Mouse (Mus musculus) midbrain, embryonic 11.5 days (tissue): Measurements from ENCODE around the gene Akap2. TPM values are rescaled to one million over a fixed set of nuclear protein-coding genes. Genes with fewer than 3 reads are reported as not detected.

Experiments
- ATAC-seq: fragments of 200-750 bp; cut with Nextera tagmentation; 2 replicates; pipeline ENCODE4 v1.8.0; 2017; ENCODE audit warnings: moderate TSS enrichment, moderate library complexity; ENCODE audit not compliant: low FRiP score
- DNase-seq: peaks from one replicate; pipeline ENCODE4 v3.0.0; 2015; ENCODE audit warnings: low spot score; ENCODE audit errors: missing footprints
- H3K27ac ChIP-seq: fragments of 300-500 bp; sonication (generic); 2 replicates; pipeline ENCODE4 v1.5.1; 2014; ENCODE audit warnings: low read depth, low read length
- H3K27me3 ChIP-seq: fragments of 300-500 bp; sonication (generic); 2 replicates; pipeline ENCODE4 v1.6.1; 2014; ENCODE audit warnings: mild to moderate bottlenecking, low read length, moderate library complexity, mixed read lengths; ENCODE audit not compliant: control insufficient read depth, insufficient read depth
- H3K36me3 ChIP-seq: fragments of 300-500 bp; sonication (generic); 2 replicates; pipeline ENCODE4 v1.6.1; 2014; ENCODE audit warnings: mild to moderate bottlenecking, low read length, moderate library complexity, mixed read lengths; ENCODE audit not compliant: control insufficient read depth, insufficient read depth
- H3K4me1 ChIP-seq: fragments of 300-500 bp; sonication (generic); 2 replicates; pipeline ENCODE4 v1.6.1; 2014; ENCODE audit warnings: low read length; ENCODE audit not compliant: control insufficient read depth, insufficient read depth
- H3K4me2 ChIP-seq: fragments of 300-500 bp; sonication (generic); 2 replicates; pipeline ENCODE4 v1.6.1; 2014; ENCODE audit warnings: mild to moderate bottlenecking, moderate library complexity
- H3K4me3 ChIP-seq: fragments of 300-500 bp; sonication (generic); 2 replicates; pipeline ENCODE4 v1.5.1; 2014; ENCODE audit warnings: low read depth, low read length
- H3K9ac ChIP-seq: fragments of 300-500 bp; sonication (generic); 2 replicates; pipeline ENCODE4 v1.6.1; 2014; ENCODE audit warnings: low read length
- H3K9me3 ChIP-seq: fragments of 300-500 bp; sonication (generic); 2 replicates; pipeline ENCODE4 v1.6.1; 2016; ENCODE audit warnings: low read length; ENCODE audit not compliant: control insufficient read depth
- WGBS: fragments of 180-500 bp; shearing (Covaris S2); extraction: QIAGEN DNeasy Blood & Tissue Kit; methylation state at CpG from one replicate; pipeline ENCODE4 v1.1.7; 2014; 5-methylcytosine and 5-hydroxymethylcytosine counted together
- polyA plus RNA-seq: library from polyadenylated mRNA; unstranded; fragments of >200 nt; fragmentation: Nextera tagmentation; extraction: Ambion mirVana; gene quantifications from 2 replicates; pipeline ENCODE4 v1.2.1, GENCODE M21; 2014

Gene Akap2
- polyA plus RNA-seq, 1 experiment from 2014 or later: 17.9 TPM

GRCm38 (mm10) chr4:57694356-57695136 lies 22.9 kb upstream of the Akap2 start:
- Histone ChIP-seq H3K36me3 (no peaks in the 10 kb centered on the region), H3K9ac (no peak overlapping the region), H3K27ac (no peak overlapping the region), H3K4me3 (no peak overlapping the region), H3K4me1 (no peaks in the 10 kb centered on the region), H3K4me2 (no peak overlapping the region), H3K27me3 (no peaks in the 10 kb centered on the region), H3K9me3 (no peaks in the 10 kb centered on the region)
- ATAC-seq (no peak), DNase-seq (no peak)
- 87% methylated on average over 5 of the region's 5 CpGs for whole genome bisulfite sequencing

GRCm38 (mm10) chr4:57696955-57697354 lies 20.5 kb upstream of the Akap2 start:
- 93% methylated on average over 11 of the region's 11 CpGs for WGBS
- DNase-seq (no peak), ATAC-seq (no peak)
- no peak overlapping the region for H3K4me2 ChIP-seq
- no peaks in the 10 kb centered on the region for H3K9me3 ChIP-seq
- no peak overlapping the region for H3K4me3 ChIP-seq
- H3K36me3 ChIP-seq: no peaks in the 10 kb centered on the region
- H3K4me1 ChIP-seq: no peaks in the 10 kb centered on the region
- no peaks in the 10 kb centered on the region for H3K27me3 ChIP-seq
- H3K27ac ChIP-seq: no peak overlapping the region
- H3K9ac ChIP-seq: no peak overlapping the region

GRCm38 (mm10) chr4:57697918-57698611 lies 19.4 kb upstream of the Akap2 start:
- WGBS: 89% methylated on average over 12 of the region's 12 CpGs
- no peak for DNase-seq

GRCm38 (mm10) chr4:57701576-57701975 lies 15.9 kb upstream of the Akap2 start:
- Histone ChIP-seq H3K9ac (no peak overlapping the region), H3K27me3 (no peaks in the 10 kb centered on the region), H3K4me2 (no peak overlapping the region), H3K36me3 (no peaks in the 10 kb centered on the region), H3K27ac (no peak overlapping the region), H3K4me1 (no peaks in the 10 kb centered on the region), H3K9me3 (no peaks in the 10 kb centered on the region), H3K4me3 (no peak overlapping the region)
- DNase-seq: no peak
- WGBS: 87% methylated on average over 5 of the region's 5 CpGs
- no peak for ATAC-seq

More at GRCm38 (mm10) chr4:57697918-57698611, 19.4 kb upstream of the Akap2 start:
- no peaks in the 10 kb centered on the region for H3K4me1 ChIP-seq
- no peaks in the 10 kb centered on the region for H3K27me3 ChIP-seq
- no peaks in the 10 kb centered on the region for H3K9me3 ChIP-seq
- H3K36me3 ChIP-seq: no peaks in the 10 kb centered on the region
- no peak overlapping the region for H3K4me2 ChIP-seq
- H3K9ac ChIP-seq: no peak overlapping the region
- no peak overlapping the region for H3K4me3 ChIP-seq
- ATAC-seq: no peak
- H3K27ac ChIP-seq: no peak overlapping the region

GRCm38 (mm10) chr4:57703574-57704470 lies 13.6 kb upstream of the Akap2 start:
- Histone ChIP-seq H3K36me3 (no peaks in the 10 kb centered on the region), H3K4me1 (no peaks in the 10 kb centered on the region), H3K4me3 (no peak overlapping the region), H3K9me3 (no peaks in the 10 kb centered on the region), H3K4me2 (no peak overlapping the region), H3K27ac (no peak overlapping the region), H3K9ac (no peak overlapping the region), H3K27me3 (no peaks in the 10 kb centered on the region)
- WGBS: 81% methylated on average over 11 of the region's 11 CpGs
- DNase-seq (no peak), ATAC-seq (no peak)

- Histone ChIP-seq H3K4me3 (no peak overlapping the region), H3K9me3 (no peaks in the 10 kb centered on the region), H3K27ac (no peak overlapping the region), H3K4me2 (no peak overlapping the region), H3K27me3 (no peaks in the 10 kb centered on the region), H3K36me3 (no peaks in the 10 kb centered on the region), H3K9ac (no peak overlapping the region), H3K4me1 (no peaks in the 10 kb centered on the region)
- ATAC-seq (no peak), DNase-seq (no peak)
- WGBS: 92% methylated on average over 7 of the region's 7 CpGs
Observed at GRCm38 (mm10) chr4:57704575-57704974, 12.9 kb upstream of the Akap2 start.

- no peak overlapping the region for H3K9ac ChIP-seq
- no peak overlapping the region for H3K27ac ChIP-seq
- no peaks in the 10 kb centered on the region; the same call in 1 of the 2 replicates for H3K27me3 ChIP-seq
- no peak overlapping the region for H3K4me2 ChIP-seq
- H3K9me3 ChIP-seq: no peaks in the 10 kb centered on the region
- no peak overlapping the region for H3K4me3 ChIP-seq
- DNase-seq (no peak), ATAC-seq (no peak)
- no peaks in the 10 kb centered on the region for H3K36me3 ChIP-seq
- H3K4me1 ChIP-seq: no peaks in the 10 kb centered on the region
Observed at GRCm38 (mm10) chr4:57715849-57716248, 1.6 kb upstream of the Akap2 start.

- Histone ChIP-seq H3K4me2 (no peak overlapping the region), H3K27me3 (no peaks in the 10 kb centered on the region; the same call in 1 of the 2 replicates), H3K27ac (no peak overlapping the region), H3K36me3 (no peaks in the 10 kb centered on the region), H3K9ac (no peak overlapping the region), H3K9me3 (no peaks in the 10 kb centered on the region), H3K4me1 (no peaks in the 10 kb centered on the region), H3K4me3 (no peak overlapping the region)
- 32% methylated on average over 4 of the region's 4 CpGs for WGBS
- ATAC-seq (peak; percentile 52; the same call in 1 of the 2 replicates), DNase-seq (no peak)
Observed at GRCm38 (mm10) chr4:57716735-57717134, 722 bp upstream of the Akap2 start.
